Mouse (Mus musculus) embryonic facial prominence, embryonic 11.5 days (tissue): ENCODE results near the gene Gm11060. TPM values are rescaled to one million over a fixed set of nuclear protein-coding genes. Genes with fewer than 3 reads are reported as not detected.

ENCODE experiments used
- ATAC-seq: fragments of 200-750 bp; cut with Nextera tagmentation; replicated peaks from 2 replicates; pipeline ENCODE4 v1.8.0; 2017; ENCODE audit warnings: low read depth; ENCODE audit not compliant: insufficient number of reproducible peaks, low FRiP score, low TSS enrichment
- DNase-seq: peaks from one replicate; pipeline ENCODE4 v3.0.0-alpha.2; 2015; ENCODE audit warnings: low spot score
- H3K27ac ChIP-seq: fragments of 300-500 bp; sonication (generic); replicated peaks from 2 replicates; pipeline ENCODE4 v1.5.1; 2014; ENCODE audit warnings: mild to moderate bottlenecking, low read depth, low read length, control low read depth
- H3K27me3 ChIP-seq: fragments of 300-500 bp; sonication (generic); 2 replicates; pipeline ENCODE4 v1.6.1; 2014; ENCODE audit warnings: mild to moderate bottlenecking, low read length, moderate library complexity, mixed read lengths; ENCODE audit not compliant: control insufficient read depth, insufficient read depth
- H3K36me3 ChIP-seq: fragments of 300-500 bp; sonication (generic); replicated peaks from 2 replicates; pipeline ENCODE4 v1.6.1; 2014; ENCODE audit warnings: low read depth, mild to moderate bottlenecking, low read length, moderate library complexity, mixed read lengths; ENCODE audit not compliant: control insufficient read depth, insufficient read depth
- H3K4me1 ChIP-seq: fragments of 300-500 bp; sonication (generic); 2 replicates; pipeline ENCODE4 v1.6.1; 2014; ENCODE audit warnings: low read length, mixed read lengths; ENCODE audit not compliant: control insufficient read depth, insufficient read depth
- H3K4me2 ChIP-seq: fragments of 300-500 bp; sonication (generic); 2 replicates; pipeline ENCODE4 v1.6.1; 2014; ENCODE audit warnings: low read depth, mild to moderate bottlenecking, control low read depth, low read length, moderate library complexity
- H3K4me3 ChIP-seq: fragments of 300-500 bp; sonication (generic); 2 replicates; pipeline ENCODE4 v1.5.1; 2014; ENCODE audit warnings: low read depth, low read length, control low read depth
- H3K9ac ChIP-seq: fragments of 300-500 bp; sonication (generic); replicated peaks from 2 replicates; pipeline ENCODE4 v1.6.1; 2014; ENCODE audit warnings: mild to moderate bottlenecking, control low read depth, low read length
- H3K9me3 ChIP-seq: fragments of 300-500 bp; sonication (generic); replicated peaks from 2 replicates; pipeline ENCODE4 v1.6.1; 2016; ENCODE audit warnings: mild to moderate bottlenecking, low read length, inconsistent platforms, mixed read lengths; ENCODE audit not compliant: control insufficient read depth
- WGBS: fragments of 180-500 bp; shearing (Covaris S2); extraction: QIAGEN DNeasy Blood & Tissue Kit; methylation state at CpG from one replicate; pipeline ENCODE4 v1.1.7; 2014; 5-methylcytosine and 5-hydroxymethylcytosine counted together
- polyA plus RNA-seq: library from polyadenylated mRNA; unstranded; fragments of >200 nt; fragmentation: Nextera tagmentation; extraction: Ambion mirVana; gene quantifications from 2 replicates; pipeline ENCODE4 v1.2.1, GENCODE M21; 2014

The Gm11060 gene
- polyA plus RNA-seq, 1 experiment from 2014 or later, result not detected

- Histone ChIP-seq H3K4me3 (no peak overlapping the region), H3K36me3 (no peaks in the 10 kb centered on the region), H3K4me1 (no peaks in the 10 kb centered on the region), H3K4me2 (no peak overlapping the region), H3K9ac (no peak overlapping the region), H3K9me3 (no peaks in the 10 kb centered on the region), H3K27ac (no peak overlapping the region), H3K27me3 (no peaks in the 10 kb centered on the region)
- ATAC-seq (no peak), DNase-seq (no peak)
- 87% methylated on average over 5 of the region's 5 CpGs for WGBS
Measured at GRCm38 (mm10) chr2:105075809-105076208, 16.0 kb upstream of the Gm11060 start.

DNA sequence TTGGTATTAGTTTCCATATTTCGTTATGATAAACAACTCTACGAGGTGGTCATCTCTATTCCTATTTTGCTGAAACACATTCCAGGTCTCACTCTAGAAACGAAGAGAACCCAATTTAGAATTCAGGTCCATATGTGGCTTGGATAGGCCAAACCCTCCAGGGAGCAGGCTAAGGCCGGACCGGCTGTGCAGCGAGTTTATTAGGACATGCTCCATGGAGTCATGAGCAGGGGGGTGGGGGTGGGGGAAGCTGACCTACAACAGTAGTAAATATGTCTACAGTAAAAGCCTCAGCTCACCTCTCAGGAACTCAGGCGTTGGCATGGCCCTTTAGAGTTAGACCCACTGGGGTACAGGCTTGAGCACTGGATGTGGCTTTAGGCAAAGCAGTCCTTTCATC is 14.7 kb upstream of the Gm11060 start:
- Histone ChIP-seq H3K36me3 (no peaks in the 10 kb centered on the region), H3K27me3 (no peaks in the 10 kb centered on the region), H3K27ac (no peak overlapping the region), H3K9me3 (no peaks in the 10 kb centered on the region), H3K4me1 (no peaks in the 10 kb centered on the region), H3K4me2 (no peak overlapping the region), H3K9ac (no peak overlapping the region), H3K4me3 (no peak overlapping the region)
- no peak for DNase-seq
- ATAC-seq, result no peak
- WGBS, result 86% methylated on average over 7 of the region's 7 CpGs

DNA sequence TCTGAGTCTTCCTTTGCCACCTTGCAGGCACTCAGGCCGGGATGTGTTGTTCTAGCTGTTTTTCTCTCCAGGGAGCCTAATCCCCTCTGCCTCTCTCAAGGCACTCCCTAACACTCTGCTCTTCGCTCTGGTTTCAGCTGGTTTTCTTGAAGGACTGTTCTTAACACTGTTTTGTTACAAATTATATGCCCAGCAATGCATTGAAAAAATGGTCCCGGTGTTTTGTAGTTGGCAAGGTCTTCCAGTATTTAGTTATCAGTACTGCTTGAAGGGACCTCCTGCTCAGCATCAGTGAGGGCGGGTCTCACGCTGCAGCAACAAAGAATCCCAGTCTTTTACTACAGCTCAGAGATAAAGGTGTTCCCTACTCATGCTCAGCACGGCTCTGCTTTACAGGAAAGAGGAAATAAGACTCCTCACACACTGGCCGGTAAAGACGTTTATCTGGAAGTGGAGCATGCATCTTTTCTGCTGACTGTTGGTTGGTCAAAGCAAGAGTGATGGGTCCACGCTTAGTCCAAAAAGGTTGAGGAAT is 9.5 kb upstream of the Gm11060 start:
- 24% methylated on average over 9 of the region's 9 CpGs for WGBS
- H3K4me1 ChIP-seq, result no peaks in the 10 kb centered on the region
- no peak overlapping the region for H3K27ac ChIP-seq
- H3K36me3 ChIP-seq, result no peaks in the 10 kb centered on the region
- ATAC-seq, result no peak
- DNase-seq, result no peak
- no peak overlapping the region for H3K9ac ChIP-seq
- H3K4me3 ChIP-seq, result no peak overlapping the region
- no peak overlapping the region for H3K4me2 ChIP-seq
- H3K9me3 ChIP-seq, result no peaks in the 10 kb centered on the region
- H3K27me3 ChIP-seq, result no peaks in the 10 kb centered on the region

DNA sequence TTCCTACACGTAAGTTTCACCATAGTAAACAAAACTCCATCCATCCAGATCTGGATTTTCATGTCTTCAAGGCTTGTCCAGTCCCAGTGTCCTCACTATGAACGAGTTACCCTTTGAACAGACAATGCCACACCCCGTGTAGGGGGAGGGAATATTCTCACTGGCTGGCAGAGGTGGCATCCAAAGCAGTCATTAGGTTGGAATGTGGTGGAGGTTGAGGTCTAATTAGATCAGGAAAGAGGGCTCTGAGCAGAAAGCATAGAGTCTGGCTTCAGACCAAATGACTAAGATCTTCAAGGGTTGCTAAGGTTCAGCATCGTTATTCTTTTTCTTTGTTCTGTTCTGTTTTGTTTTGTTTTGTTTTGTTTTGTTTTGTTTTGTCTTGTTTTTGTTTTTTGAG is 7.8 kb upstream of the Gm11060 start:
- H3K9me3 ChIP-seq, result no peaks in the 10 kb centered on the region
- ATAC-seq, result no peak
- no peaks in the 10 kb centered on the region for H3K27me3 ChIP-seq
- 72% methylated on average over 4 of the region's 4 CpGs for WGBS
- H3K4me3 ChIP-seq, result no peak overlapping the region
- no peaks in the 10 kb centered on the region for H3K36me3 ChIP-seq
- H3K4me1 ChIP-seq, result no peaks in the 10 kb centered on the region
- H3K4me2 ChIP-seq, result no peak overlapping the region
- no peak for DNase-seq
- no peak overlapping the region for H3K27ac ChIP-seq
- no peak overlapping the region for H3K9ac ChIP-seq

DNA sequence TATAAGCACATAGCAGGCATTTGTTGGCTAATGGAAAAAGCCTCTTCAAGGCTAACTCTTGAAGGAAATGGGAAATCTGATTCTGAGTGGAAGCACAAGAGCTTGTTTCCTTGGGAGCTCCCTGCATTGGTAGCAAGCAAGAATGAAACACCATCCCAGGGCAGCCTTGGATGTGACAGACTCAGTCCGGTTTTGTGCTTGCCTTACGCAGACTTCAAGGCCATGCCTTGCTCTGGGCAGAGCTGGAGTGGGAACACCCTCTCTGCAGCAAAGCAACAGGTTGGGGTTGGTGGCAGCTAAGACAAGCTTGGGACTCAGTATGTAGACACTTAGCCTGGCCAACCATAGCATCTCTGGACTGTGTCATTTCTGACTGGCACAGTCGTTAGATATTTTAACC is 5.7 kb upstream of the Gm11060 start:
- ATAC-seq (no peak), DNase-seq (no peak)
- Histone ChIP-seq H3K4me2 (no peak overlapping the region), H3K4me1 (no peaks in the 10 kb centered on the region), H3K27ac (no peak overlapping the region), H3K36me3 (no peaks in the 10 kb centered on the region), H3K9ac (no peak overlapping the region), H3K9me3 (no peaks in the 10 kb centered on the region), H3K4me3 (no peak overlapping the region), H3K27me3 (no peaks in the 10 kb centered on the region)
- 96% methylated on average over 3 of the region's 3 CpGs for WGBS

- Histone ChIP-seq H3K27me3 (no peaks in the 10 kb centered on the region), H3K4me3 (no peak overlapping the region), H3K9me3 (no peaks in the 10 kb centered on the region), H3K27ac (no peak overlapping the region), H3K4me1 (no peaks in the 10 kb centered on the region), H3K9ac (no peak overlapping the region), H3K4me2 (no peak overlapping the region), H3K36me3 (no peaks in the 10 kb centered on the region)
- WGBS, result 79% methylated on average over 3 of the region's 3 CpGs
- no peak for DNase-seq
- ATAC-seq, result no peak
Measured at GRCm38 (mm10) chr2:105088005-105088404, 3.8 kb upstream of the Gm11060 start.

DNA sequence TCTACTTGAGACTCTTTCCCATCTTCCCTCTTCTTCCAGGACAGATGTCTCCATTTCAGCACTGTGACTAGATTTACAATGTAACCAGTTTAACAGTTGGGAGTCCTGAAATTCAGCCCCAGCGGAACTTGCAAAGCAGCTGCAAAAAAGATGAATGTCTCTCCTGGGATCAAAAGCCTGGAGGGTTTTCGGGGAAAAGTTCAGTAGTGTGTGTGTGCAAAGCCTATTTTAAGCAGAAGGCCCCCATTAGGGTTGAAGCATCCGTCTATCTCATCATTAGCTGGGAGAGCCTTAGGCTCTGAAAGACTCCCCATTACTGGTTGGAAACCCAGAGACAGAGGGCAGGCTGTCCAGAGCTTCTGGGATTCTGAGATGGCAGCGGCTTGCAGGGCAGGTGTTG is 2.7 kb upstream of the Gm11060 start:
- 64% methylated on average over 4 of the region's 4 CpGs for WGBS
- Histone ChIP-seq H3K4me1 (no peaks in the 10 kb centered on the region), H3K9me3 (no peaks in the 10 kb centered on the region), H3K36me3 (no peaks in the 10 kb centered on the region), H3K9ac (no peak overlapping the region), H3K27me3 (no peaks in the 10 kb centered on the region), H3K4me2 (no peak overlapping the region), H3K4me3 (no peak overlapping the region), H3K27ac (no peak overlapping the region)
- no peak for DNase-seq
- ATAC-seq, result no peak

- Histone ChIP-seq H3K27ac (no peak overlapping the region), H3K36me3 (no peaks in the 10 kb centered on the region), H3K4me1 (no peaks in the 10 kb centered on the region), H3K9me3 (no peaks in the 10 kb centered on the region), H3K9ac (no peak overlapping the region), H3K27me3 (no peaks in the 10 kb centered on the region), H3K4me3 (no peak overlapping the region), H3K4me2 (no peak overlapping the region)
- 66% methylated on average over 7 of the region's 7 CpGs for WGBS
- no peak for DNase-seq
- no peak for ATAC-seq
Measured at GRCm38 (mm10) chr2:105089581-105090508, 2.0 kb upstream of the Gm11060 start.
